ENCODE assay signal across 9 mouse cellular contexts in the genomic region with DNA sequence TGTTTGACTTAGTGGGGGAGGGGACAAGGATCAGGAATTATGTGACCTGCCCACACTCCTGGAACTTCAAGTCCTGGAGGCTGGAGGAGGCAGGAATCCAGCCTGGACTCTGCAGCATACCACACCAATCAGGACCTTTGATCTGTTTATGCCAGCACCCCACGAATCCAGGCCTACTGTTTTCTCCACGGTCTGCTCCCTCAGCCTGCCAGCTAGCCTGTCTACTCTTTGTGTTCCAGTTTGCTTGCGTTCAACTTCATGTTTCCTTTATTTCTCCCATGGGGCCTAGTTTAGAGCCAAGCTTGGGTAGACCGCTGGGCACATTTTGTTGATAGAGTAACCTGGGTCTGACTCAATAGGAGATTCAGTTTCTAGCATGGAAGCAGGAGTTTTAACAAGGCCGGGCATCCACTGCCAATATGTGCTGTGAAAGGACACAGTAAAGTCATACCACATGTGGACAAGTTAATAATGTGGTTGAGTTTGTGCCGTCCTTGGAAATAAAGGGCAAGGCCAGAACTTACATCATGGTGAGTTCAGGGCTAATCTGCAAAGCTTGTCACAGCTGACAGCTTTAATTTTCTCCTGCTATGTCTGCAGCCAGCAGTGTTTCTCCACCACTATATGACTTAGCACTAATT. TPM values are rescaled to one million over a fixed set of nuclear protein-coding genes. Genes with fewer than 3 reads are reported as not detected.
DNase-seq lines count a peak whose midpoint lies in the region; ATAC-seq lines count a peak whose summit lies in the region.
"Had no signal": no experiment of that assay in that cellular context is flagged by ENCODE, and none has a peak within 500 bp of the region (broad histone marks: within the 10 kb centered on the region; RNA-seq: fewer than 3 reads in every experiment).

No protein-coding gene starts in this region.

- H3K4me3 ChIP-seq in forebrain, embryonic 12.5 days (replicated peaks) = no peak overlapping the region
- no peak overlapping the region for H3K4me3 ChIP-seq in forebrain, embryonic 16.5 days (replicated peaks; ENCODE audit: low read length)

- H3K27ac ChIP-seq in forebrain, embryonic 12.5 days = peak overlapping the region; percentile 31; the same call in 1 of the 2 replicates
- no peak overlapping the region for H3K27ac ChIP-seq in forebrain, embryonic 16.5 days (ENCODE audit: low read length)

- H3K9ac ChIP-seq in forebrain, embryonic 12.5 days = no peak overlapping the region
- no peak overlapping the region for H3K9ac ChIP-seq in forebrain, embryonic 16.5 days (replicated peaks; ENCODE audit: low read depth, low read length)

- intact Hi-C loops in left cerebral cortex, postnatal 4 days (cut with DNase I) = no loop called here

- 69% methylated on average over 6 of the region's 6 CpGs for WGBS in forebrain, embryonic 12.5 days
- WGBS in forebrain, embryonic 16.5 days = 57% methylated on average over 6 of the region's 6 CpGs

- no peaks in the 10 kb centered on the region for H3K27me3 ChIP-seq in forebrain, embryonic 12.5 days
- H3K27me3 ChIP-seq in forebrain, embryonic 16.5 days (replicated peaks; ENCODE audit: control insufficient read depth, insufficient read depth, low read length) = no peaks in the 10 kb centered on the region

- ATAC-seq in forebrain, embryonic 12.5 days (ENCODE audit: low FRiP score) = no peak
- no peak for ATAC-seq in forebrain, embryonic 16.5 days
- ATAC-seq in granulocyte monocyte progenitor cell, adult 5-6 weeks (replicated peaks; ENCODE audit: poor library complexity, severe bottlenecking) = no peak

- H3K4me1 ChIP-seq in forebrain, embryonic 12.5 days = no peaks in the 10 kb centered on the region
- no peaks in the 10 kb centered on the region for H3K4me1 ChIP-seq in forebrain, embryonic 16.5 days (replicated peaks; ENCODE audit: control insufficient read depth, insufficient read depth, low read length)

- H3K9me3 ChIP-seq in forebrain, embryonic 12.5 days = no peaks in the 10 kb centered on the region
- H3K9me3 ChIP-seq in forebrain, embryonic 16.5 days (ENCODE audit: control insufficient read depth, low read length) = no peaks in the 10 kb centered on the region

- no peak overlapping the region for H3K4me2 ChIP-seq in forebrain, embryonic 12.5 days
- H3K4me2 ChIP-seq in forebrain, embryonic 16.5 days (ENCODE audit: low read length) = no peak overlapping the region

- peak; percentile 59 for DNase-seq in adrenal gland, postnatal 10 days
- peak; percentile 40 to 57 for DNase-seq in kidney, adult 8-10 months
- DNase-seq in lung, postnatal 36 days = peak; percentile 71
- no peak for DNase-seq in cerebellum, adult 11-12 months
- DNase-seq in left cerebral cortex, postnatal 4 days = no peak
- DNase-seq: cerebellum, adult 8-10 months had no signal

- no peaks in the 10 kb centered on the region for H3K36me3 ChIP-seq in forebrain, embryonic 12.5 days (replicated peaks)
- no peaks in the 10 kb centered on the region for H3K36me3 ChIP-seq in forebrain, embryonic 16.5 days (ENCODE audit: control insufficient read depth, insufficient read depth)

RNA-seq across cellular contexts. Expression of gene Vcpkmt, which starts 26.5 kb away (rescaled TPM):
- 24.1 and 29.1 TPM in 2 replicates for polyA plus RNA-seq in forebrain, embryonic 12.5 days (2016; fragmentation: Nextera tagmentation; extraction: Ambion mirVana)
- 30.6 and 33.5 TPM in 2 replicates for polyA plus RNA-seq in forebrain, embryonic 16.5 days (2015; fragmentation: Nextera tagmentation; extraction: Ambion mirVana)
- 10 to 100 TPM; 10.7 to 10.8 TPM for total RNA-seq in adrenal gland, postnatal 10 days (2021)
- total RNA-seq in granulocyte monocyte progenitor cell, adult 5-6 weeks (2014; fragmentation: Nextera tagmentation) = 7.0 and 12.9 TPM in 2 replicates
- 17.3 and 17.4 TPM in 2 replicates for total RNA-seq in granulocyte monocyte progenitor cell, adult 5-6 weeks (2017)
- 10 to 100 TPM; 17.7 to 19.2 TPM for total RNA-seq in left cerebral cortex, postnatal 4 days (2021)

Comparison
In these comparisons a context has a peak if more than half of its experiments do, and no peak if none do; other contexts are left out.
1. DNase-seq: peak in adrenal gland, postnatal 10 days (single experiment), kidney, adult 8-10 months (2 of 2) and lung, postnatal 36 days (single experiment); none in cerebellum, adult 11-12 months (single experiment) and left cerebral cortex, postnatal 4 days (single experiment).